Mouse (Mus musculus): ENCODE measurements at regions not wholly inside any gene's neighbourhood (a gene's known extent, or its start where the extent isn't known, plus 50 kb on each side); places are given as distances from the start of the nearest gene placed in this dataset.

GRCm38 (mm10) chr3:139887265-139887664, 681.8 kb downstream of the Stpg2 start:
- DNase-seq (ENCODE audit: low spot score): no peak

GRCm38 (mm10) chr3:139888537-139888936, 683.0 kb downstream of the Stpg2 start:
- no peak for DNase-seq (ENCODE audit: low spot score)

GRCm38 (mm10) chr3:139890186-139890585, 684.7 kb downstream of the Stpg2 start:
- DNase-seq (ENCODE audit: low spot score): no peak

- no peak for DNase-seq (ENCODE audit: low spot score)
Measured at GRCm38 (mm10) chr3:139897894-139898293, 692.4 kb downstream of the Stpg2 start.

GRCm38 (mm10) chr3:139899213-139899612, 693.7 kb downstream of the Stpg2 start:
- no peak for DNase-seq (ENCODE audit: low spot score)

GRCm38 (mm10) chr3:139913639-139914330, 708.3 kb downstream of the Stpg2 start:
- DNase-seq (ENCODE audit: low spot score): no peak

- DNase-seq (ENCODE audit: low spot score): no peak
Measured at GRCm38 (mm10) chr3:139922267-139922666, 716.8 kb downstream of the Stpg2 start.

- DNase-seq (ENCODE audit: low spot score): no peak
Measured at GRCm38 (mm10) chr3:139933039-139933438, 727.5 kb downstream of the Stpg2 start.

- no peak for DNase-seq (ENCODE audit: low spot score)
Measured at GRCm38 (mm10) chr3:139946209-139946608, 740.7 kb downstream of the Stpg2 start.

GRCm38 (mm10) chr3:139947247-139947646, 741.8 kb downstream of the Stpg2 start:
- no peak for DNase-seq (ENCODE audit: low spot score)

- no peak for DNase-seq (ENCODE audit: low spot score)
Measured at GRCm38 (mm10) chr3:139949096-139949495, 743.6 kb downstream of the Stpg2 start.

GRCm38 (mm10) chr3:139950016-139950705, 744.7 kb downstream of the Stpg2 start:
- no peak for DNase-seq (ENCODE audit: low spot score)

GRCm38 (mm10) chr3:139951516-139951915, 746.0 kb downstream of the Stpg2 start:
- DNase-seq (ENCODE audit: low spot score): no peak

- DNase-seq (ENCODE audit: low spot score): no peak
Measured at GRCm38 (mm10) chr3:139978172-139978571, 772.7 kb downstream of the Stpg2 start.

GRCm38 (mm10) chr3:139985830-139986481, 780.5 kb downstream of the Stpg2 start:
- DNase-seq (ENCODE audit: low spot score): no peak

- no peak for DNase-seq (ENCODE audit: low spot score)
Measured at GRCm38 (mm10) chr3:139988938-139989337, 783.4 kb downstream of the Stpg2 start.

- no peak for DNase-seq (ENCODE audit: low spot score)
Measured at GRCm38 (mm10) chr3:139989380-139989779, 783.9 kb downstream of the Stpg2 start.

GRCm38 (mm10) chr3:140012522-140012921, 807.0 kb downstream of the Stpg2 start:
- DNase-seq (ENCODE audit: low spot score): no peak

- DNase-seq (ENCODE audit: low spot score): no peak
Measured at GRCm38 (mm10) chr3:140034101-140034500, 828.6 kb downstream of the Stpg2 start.

- no peak for DNase-seq (ENCODE audit: low spot score)
Measured at GRCm38 (mm10) chr3:140035142-140035541, 829.6 kb downstream of the Stpg2 start.

- no peak for DNase-seq (ENCODE audit: low spot score)
Measured at GRCm38 (mm10) chr3:140044898-140045297, 839.4 kb downstream of the Stpg2 start.

GRCm38 (mm10) chr3:140054634-140055033, 849.1 kb downstream of the Stpg2 start:
- no peak for DNase-seq (ENCODE audit: low spot score)

Data from gastrocnemius, adult 18-20 months (tissue).